Mouse (Mus musculus) heart, postnatal 0 days (tissue): ENCODE results near the gene Krtap10-4.

Source experiments
- CTCF ChIP-seq: IDR thresholded peaks from 2 replicates; pipeline ENCODE4 v1.5.1; 2016; ENCODE audit warnings: antibody characterized with exemption, control low read depth, low read depth
- EP300 ChIP-seq: IDR thresholded peaks from 2 replicates; pipeline ENCODE4 v1.6.1; 2016; ENCODE audit warnings: antibody characterized with exemption, low read depth

- TF ChIP-seq EP300 (no peak), CTCF (no peak)
Measured at GRCm38 (mm10) chr10:77846503-77846902, 19.6 kb upstream of the Krtap10-4 start, which contains the start of gene Gm36176.
